Mouse (Mus musculus) liver, embryonic 15.5 days (tissue): ENCODE results near the gene Parp2. TPM values are rescaled to one million over a fixed set of nuclear protein-coding genes. Genes with fewer than 3 reads are reported as not detected.

Experiments used
- ATAC-seq: fragments of 200-750 bp; cut with Nextera tagmentation; 2 replicates; pipeline ENCODE4 v1.8.0; 2017; ENCODE audit warnings: moderate number of reproducible peaks, mild to moderate bottlenecking, moderate library complexity; ENCODE audit not compliant: insufficient read depth
- H3K27ac ChIP-seq: fragments of 300-500 bp; sonication (generic); replicated peaks from 2 replicates; pipeline ENCODE4 v1.5.1; 2015; ENCODE audit warnings: mild to moderate bottlenecking, inconsistent platforms
- H3K27me3 ChIP-seq: fragments of 300-500 bp; sonication (generic); 2 replicates; pipeline ENCODE4 v1.6.1; 2015; ENCODE audit warnings: mild to moderate bottlenecking, inconsistent platforms
- H3K36me3 ChIP-seq: fragments of 300-500 bp; sonication (generic); replicated peaks from 2 replicates; pipeline ENCODE4 v1.6.1; 2015; ENCODE audit warnings: moderate library complexity, mild to moderate bottlenecking, inconsistent platforms
- H3K4me1 ChIP-seq: fragments of 300-500 bp; sonication (generic); replicated peaks from 2 replicates; pipeline ENCODE4 v1.6.1; 2015; ENCODE audit warnings: inconsistent platforms
- H3K4me2 ChIP-seq: fragments of 300-500 bp; sonication (generic); 2 replicates; pipeline ENCODE4 v1.6.1; 2015; ENCODE audit warnings: moderate library complexity, mild to moderate bottlenecking, inconsistent platforms
- H3K4me3 ChIP-seq: fragments of 300-500 bp; sonication (generic); replicated peaks from 2 replicates; pipeline ENCODE4 v1.5.1; 2015; ENCODE audit warnings: mild to moderate bottlenecking, inconsistent platforms
- H3K9ac ChIP-seq: fragments of 300-500 bp; sonication (generic); 2 replicates; pipeline ENCODE4 v1.6.1; 2015; ENCODE audit warnings: moderate library complexity, mild to moderate bottlenecking, inconsistent platforms
- H3K9me3 ChIP-seq: fragments of 300-500 bp; sonication (generic); replicated peaks from 2 replicates; pipeline ENCODE4 v1.6.1; 2016; ENCODE audit warnings: inconsistent platforms
- WGBS: fragments of 180-500 bp; shearing (Covaris S2); methylation state at CpG from one replicate; pipeline ENCODE4 v1.1.7; 2015; ENCODE audit warnings: mixed read lengths; ENCODE audit not compliant: insufficient replicate concordance; 5-methylcytosine and 5-hydroxymethylcytosine counted together
- polyA plus RNA-seq: library from polyadenylated mRNA; unstranded; fragments of >200 nt; fragmentation: Nextera tagmentation; extraction: Ambion mirVana; gene quantifications from 2 replicates; pipeline ENCODE4 v1.2.1, GENCODE M21; 2015

Parp2 gene
- 25.7 and 28.0 TPM in 2 replicates for polyA plus RNA-seq

DNA sequence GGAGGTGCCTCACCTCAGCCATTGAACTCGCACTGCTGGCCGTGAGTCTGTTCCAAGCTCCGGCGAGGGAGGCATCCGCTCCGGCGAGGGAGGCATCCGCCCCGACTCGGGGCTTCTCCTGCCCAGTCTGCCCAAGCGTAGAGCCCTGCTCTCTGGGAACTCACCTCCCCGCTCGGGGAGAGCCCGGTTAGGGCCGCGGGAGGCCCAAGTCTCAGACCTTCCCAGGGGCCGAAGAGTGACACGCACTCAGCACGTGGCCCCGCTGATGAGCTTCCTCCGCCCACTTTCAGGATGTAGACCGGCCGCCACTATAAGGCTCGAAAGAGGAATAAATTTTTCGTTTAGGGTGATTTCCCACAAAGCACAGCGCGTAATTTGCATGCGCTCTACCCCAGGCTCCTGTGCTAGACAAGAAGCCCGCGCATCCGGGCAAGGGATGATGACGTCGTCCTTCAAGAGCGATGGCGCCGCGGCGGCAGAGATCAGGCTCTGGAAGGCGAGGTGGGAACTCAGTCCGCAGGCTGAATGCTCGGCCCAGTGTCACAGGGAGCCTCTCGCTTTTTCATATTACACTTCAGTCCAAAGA, at the start of gene Parp2, which contains the start of gene Ccnb1ip1:
Gene Parp2 (plus strand): TSS at position 355 of the 586 bp plus-strand sequence.
Gene Ccnb1ip1 (minus strand): TSS at position 246 of the 586 bp plus-strand sequence.
- Histone ChIP-seq H3K27me3 (no peaks in the 10 kb centered on the region), H3K9me3 (no peaks in the 10 kb centered on the region), H3K4me3 (peak within 1 kb of the TSS; percentile 65), H3K27ac (peak within 1 kb of the TSS; percentile 90), H3K36me3 (peaks cover 19% of the 10 kb centered on the region), H3K4me1 (peaks cover 18% of the 10 kb centered on the region), H3K4me2 (peak within 1 kb of the TSS; percentile 82), H3K9ac (peak within 1 kb of the TSS; percentile 69)
- ATAC-seq: peak; percentile 100
- under 1% methylated on average over 42 of the region's 42 CpGs for WGBS

DNA sequence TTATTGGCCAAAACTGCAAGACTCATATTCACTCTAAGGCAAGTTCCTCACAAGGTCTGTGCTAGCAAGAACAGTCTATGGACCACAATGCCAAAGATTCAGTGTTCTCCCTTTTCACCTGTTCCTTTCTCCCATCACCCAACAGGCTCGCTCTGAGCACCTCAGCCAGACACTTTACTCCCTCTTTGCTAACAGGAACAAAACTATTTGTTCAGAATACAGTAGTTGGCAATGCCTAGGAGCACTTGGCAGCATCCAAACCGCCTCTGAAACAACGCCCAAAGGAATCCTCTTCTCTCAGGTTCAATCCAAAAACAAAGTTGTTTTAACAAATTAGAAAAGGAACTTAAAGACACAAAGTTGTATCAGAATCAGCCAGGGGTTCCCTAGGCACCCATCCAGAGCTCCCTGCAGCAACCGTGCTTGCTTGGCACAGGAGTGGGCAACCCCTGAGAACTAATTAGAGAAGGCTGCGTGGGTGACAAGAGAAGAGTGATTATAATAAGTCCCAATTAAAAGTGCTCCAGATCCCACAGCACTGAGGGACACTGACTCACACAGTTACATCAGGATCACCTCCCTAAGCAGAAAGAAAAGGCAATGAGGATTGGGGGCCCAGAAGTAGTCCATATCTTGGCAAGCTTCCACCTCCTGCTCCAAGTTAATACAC, 49.1 kb upstream of the Parp2 start:
- no peak overlapping the region for H3K9ac ChIP-seq

DNA sequence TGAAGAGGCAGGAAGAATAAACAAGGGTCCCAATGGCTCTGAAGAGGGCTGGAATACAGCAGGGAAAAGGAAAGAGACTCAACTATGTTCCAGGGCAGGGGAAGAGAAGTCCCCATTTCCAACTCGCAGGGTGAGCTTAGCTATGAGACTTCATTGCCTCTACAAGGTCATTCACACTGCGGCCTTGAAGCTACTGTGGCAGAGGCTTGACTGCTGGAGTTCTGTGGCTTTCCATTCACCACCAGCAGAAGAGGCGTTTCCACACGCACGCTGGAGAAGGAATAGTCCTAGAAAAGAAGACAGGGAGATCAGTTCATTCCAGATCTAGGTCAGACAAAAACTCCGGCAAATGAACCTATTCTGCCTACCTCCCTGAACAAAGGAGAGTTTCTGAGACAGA, 41.9 kb upstream of the Parp2 start:
- no peaks in the 10 kb centered on the region for H3K9me3 ChIP-seq
- H3K27me3 ChIP-seq: no peaks in the 10 kb centered on the region
- ATAC-seq: no peak
- no peak overlapping the region for H3K4me2 ChIP-seq
- H3K36me3 ChIP-seq: peaks cover 33% of the 10 kb centered on the region
- no peak overlapping the region for H3K4me3 ChIP-seq
- 81% methylated on average over 6 of the region's 6 CpGs for WGBS
- H3K27ac ChIP-seq: no peak overlapping the region
- no peak overlapping the region for H3K9ac ChIP-seq
- no peaks in the 10 kb centered on the region for H3K4me1 ChIP-seq

More for the DNA sequence above, 49.1 kb upstream of the Parp2 start:
- H3K4me1 ChIP-seq: no peaks in the 10 kb centered on the region
- H3K27ac ChIP-seq: no peak overlapping the region
- H3K4me3 ChIP-seq: no peak overlapping the region
- WGBS: 51% methylated on average over 5 of the region's 5 CpGs
- no peak for ATAC-seq
- no peak overlapping the region for H3K4me2 ChIP-seq
- H3K36me3 ChIP-seq: no peaks in the 10 kb centered on the region
- H3K9me3 ChIP-seq: no peaks in the 10 kb centered on the region
- no peaks in the 10 kb centered on the region for H3K27me3 ChIP-seq

DNA sequence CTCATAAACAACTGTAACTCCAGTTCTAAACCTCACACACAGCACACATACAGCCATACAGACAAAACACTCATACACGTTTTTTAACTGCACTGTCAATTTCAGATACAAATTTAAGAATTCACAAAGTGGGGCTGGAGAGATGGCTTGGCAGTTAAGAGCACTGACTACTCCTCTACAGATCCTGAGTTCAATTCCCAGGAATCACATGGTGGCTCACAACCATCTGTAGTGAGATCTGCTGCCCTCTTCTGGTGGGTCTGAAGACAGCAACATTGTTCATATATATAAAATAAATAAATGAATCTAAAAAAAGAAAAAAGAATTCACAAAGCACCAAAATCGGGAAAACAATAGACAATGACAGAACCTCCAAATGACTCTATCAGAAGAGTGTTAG, 36.3 kb upstream of the Parp2 start:
- H3K36me3 ChIP-seq: peaks cover 50% of the 10 kb centered on the region
- H3K4me1 ChIP-seq: no peaks in the 10 kb centered on the region
- no peaks in the 10 kb centered on the region for H3K9me3 ChIP-seq
- no peak for ATAC-seq
- H3K9ac ChIP-seq: no peak overlapping the region
- 53% methylated on average over 2 of the region's 2 CpGs for WGBS
- H3K27ac ChIP-seq: no peak overlapping the region
- no peaks in the 10 kb centered on the region for H3K27me3 ChIP-seq
- H3K4me3 ChIP-seq: no peak overlapping the region
- H3K4me2 ChIP-seq: no peak overlapping the region

DNA sequence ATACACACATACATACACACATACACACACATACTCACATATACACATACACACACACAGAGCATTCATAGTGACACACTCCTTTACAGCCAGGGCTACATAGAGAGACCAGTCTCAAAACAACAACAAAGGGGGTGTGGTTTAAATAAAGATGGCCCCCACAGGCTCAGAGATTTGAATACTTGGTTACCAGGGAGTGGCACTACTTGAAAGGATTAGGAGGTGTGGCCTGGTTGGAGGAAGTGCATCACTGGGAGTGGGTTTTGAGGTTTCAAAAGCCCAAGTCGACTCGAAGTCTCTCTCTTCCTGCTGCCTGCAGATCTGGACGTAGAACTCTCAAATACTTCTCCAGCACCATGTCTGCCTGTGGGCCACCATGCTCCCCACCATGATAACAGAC, 25.5 kb upstream of the Parp2 start:
- Histone ChIP-seq H3K36me3 (peaks cover 14% of the 10 kb centered on the region), H3K9ac (no peak overlapping the region), H3K4me2 (no peak overlapping the region), H3K27me3 (no peaks in the 10 kb centered on the region), H3K9me3 (no peaks in the 10 kb centered on the region), H3K4me1 (peaks cover 10% of the 10 kb centered on the region), H3K4me3 (no peak overlapping the region), H3K27ac (no peak overlapping the region)
- WGBS: 62% methylated on average over 3 of the region's 3 CpGs
- no peak for ATAC-seq

DNA sequence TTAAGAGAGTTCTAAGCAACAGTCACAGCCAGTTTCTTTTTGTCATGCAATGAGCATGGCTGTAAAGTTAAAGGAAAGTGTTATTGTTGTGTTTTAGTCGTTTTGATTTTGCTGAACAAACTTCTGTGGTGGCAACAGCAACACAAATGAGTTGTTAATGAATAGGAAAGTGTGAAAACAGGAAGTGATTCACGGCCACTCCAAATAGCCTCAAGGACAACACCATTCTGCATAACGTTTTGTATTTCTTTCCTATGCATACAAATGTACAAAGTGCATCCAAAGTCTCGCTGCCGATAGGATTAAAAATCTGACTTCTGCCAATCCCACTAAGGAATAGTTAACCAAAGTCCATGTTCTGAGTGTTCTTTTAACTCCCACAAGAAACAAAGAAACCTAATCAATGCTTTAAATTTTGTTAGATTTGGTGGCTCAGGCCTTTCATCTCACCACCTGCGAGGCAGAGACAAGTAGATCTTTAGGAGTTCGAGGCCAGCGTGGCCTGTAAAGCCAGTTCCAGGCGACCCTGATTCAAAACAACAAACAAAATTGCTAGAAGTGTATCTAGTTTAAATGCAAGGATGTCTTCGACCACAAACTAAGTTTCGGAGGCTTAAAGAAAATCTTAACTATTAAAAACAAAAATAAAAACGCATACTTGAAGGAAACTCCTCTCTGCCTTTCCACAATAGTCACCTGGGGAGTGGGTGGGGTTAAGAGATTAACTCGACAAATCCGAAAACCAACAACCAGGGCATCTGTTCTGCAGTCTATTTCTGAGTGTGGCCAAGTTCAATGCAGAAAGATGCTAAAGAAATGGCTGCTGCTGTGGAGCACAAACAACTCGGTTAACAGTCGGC, 23.0 kb upstream of the Parp2 start:
- peak; percentile 53; the same call in 1 of the 2 replicates for ATAC-seq
- Histone ChIP-seq H3K4me2 (peak overlapping the region; percentile 74), H3K27me3 (no peaks in the 10 kb centered on the region), H3K27ac (no peak overlapping the region; the same call in 1 of the 2 replicates), H3K9ac (peak overlapping the region; percentile 76), H3K36me3 (peaks cover 6% of the 10 kb centered on the region), H3K9me3 (no peaks in the 10 kb centered on the region), H3K4me1 (peaks cover 10% of the 10 kb centered on the region), H3K4me3 (peak overlapping the region; percentile 90)
- 15% methylated on average over 16 of the region's 16 CpGs for WGBS

DNA sequence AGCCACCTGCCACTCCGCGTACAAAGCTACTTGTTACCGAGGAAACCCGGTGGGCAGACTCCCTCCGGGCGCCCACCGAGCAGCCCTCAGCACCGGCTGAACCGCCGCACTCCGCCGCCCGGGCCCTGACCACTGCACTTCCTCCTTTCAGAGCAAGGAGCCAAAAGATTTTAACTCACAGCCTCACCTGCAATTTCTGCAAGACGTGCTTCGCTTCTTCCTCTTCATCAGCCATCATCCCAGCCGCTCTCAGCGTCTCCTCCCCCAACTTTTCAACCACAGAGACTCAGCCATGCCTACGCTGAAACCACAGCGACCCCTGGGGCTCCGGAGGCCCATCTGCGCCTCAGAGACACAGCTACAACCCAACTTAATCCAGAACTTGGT, 22.4 kb upstream of the Parp2 start, which contains the start of gene Ttc5:
Gene Ttc5 (minus strand): TSS at position 269 of the 387 bp plus-strand sequence.
- under 1% methylated on average over 21 of the region's 21 CpGs for WGBS
- Histone ChIP-seq H3K27me3 (no peaks in the 10 kb centered on the region), H3K9ac (peak within 1 kb of the TSS; percentile 76), H3K4me2 (peak within 1 kb of the TSS; percentile 74), H3K4me3 (peak within 1 kb of the TSS; percentile 90), H3K36me3 (peaks cover 6% of the 10 kb centered on the region), H3K27ac (no peak within 1 kb of the TSS; the same call in 1 of the 2 replicates), H3K9me3 (no peaks in the 10 kb centered on the region), H3K4me1 (peaks cover 10% of the 10 kb centered on the region)
- peak; percentile 92 for ATAC-seq

DNA sequence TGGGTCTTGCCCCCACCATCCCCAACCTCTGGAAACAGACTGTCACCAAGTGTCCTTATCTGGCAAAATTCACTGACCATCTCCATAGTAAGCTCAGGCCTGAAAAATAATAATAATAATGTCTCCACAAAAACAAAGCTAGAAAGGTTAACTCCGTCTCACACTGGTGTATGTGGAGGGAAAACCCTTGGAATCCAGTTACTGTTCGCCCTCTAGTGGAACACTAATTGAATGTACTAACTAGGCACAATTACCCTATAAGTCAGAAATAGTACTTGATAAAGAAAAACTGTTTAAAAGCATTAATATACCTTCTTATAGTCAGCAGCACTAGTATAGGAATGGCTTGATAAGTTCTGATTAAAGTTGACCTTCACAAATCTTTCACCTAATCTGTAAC, 19.5 kb upstream of the Parp2 start:
- Histone ChIP-seq H3K27ac (no peak overlapping the region), H3K9me3 (no peaks in the 10 kb centered on the region), H3K4me3 (no peak overlapping the region), H3K27me3 (no peaks in the 10 kb centered on the region), H3K4me2 (no peak overlapping the region), H3K4me1 (peaks cover 10% of the 10 kb centered on the region), H3K9ac (no peak overlapping the region), H3K36me3 (no peaks in the 10 kb centered on the region)
- no peak for ATAC-seq
- 18% methylated on average over 2 of the region's 2 CpGs for WGBS

DNA sequence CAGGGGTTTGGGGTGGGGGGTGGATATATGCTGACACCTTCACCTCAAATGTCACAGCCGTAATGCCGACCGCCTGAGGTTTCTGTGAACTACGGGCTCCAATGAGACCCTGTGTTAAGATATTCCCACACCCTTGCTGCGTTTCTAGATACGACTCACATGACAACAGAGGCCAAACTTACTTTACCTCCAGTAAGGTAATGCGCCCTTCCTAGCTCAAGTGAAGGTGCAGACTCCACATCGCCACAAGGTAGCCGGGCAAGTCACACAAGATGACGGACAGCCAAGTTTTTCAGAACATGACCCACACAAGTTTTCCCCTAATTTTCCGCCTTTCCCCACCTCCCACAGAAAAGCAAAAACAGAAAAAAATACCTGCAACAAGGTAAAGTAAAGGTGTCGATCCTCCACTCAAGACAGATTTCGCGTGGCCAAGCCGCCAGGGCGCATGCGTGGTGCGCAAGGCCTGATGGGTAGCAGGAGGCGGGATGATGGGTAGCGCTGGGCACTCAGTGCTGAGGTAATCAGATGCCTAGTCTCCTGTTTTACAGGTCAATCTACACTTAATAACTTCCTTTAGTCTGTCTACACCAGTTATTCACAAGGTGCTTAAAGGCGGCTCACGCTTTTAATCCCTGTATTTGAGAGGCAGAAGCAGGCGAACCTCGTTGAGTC, 12.2 kb upstream of the Parp2 start:
- no peak for ATAC-seq
- Histone ChIP-seq H3K9me3 (no peaks in the 10 kb centered on the region), H3K4me1 (no peaks in the 10 kb centered on the region; the same call in 1 of the 2 replicates), H3K27ac (no peak overlapping the region), H3K4me3 (no peak overlapping the region), H3K4me2 (no peak overlapping the region), H3K9ac (no peak overlapping the region), H3K27me3 (no peaks in the 10 kb centered on the region), H3K36me3 (no peaks in the 10 kb centered on the region)
- 82% methylated on average over 24 of the region's 24 CpGs for WGBS

DNA sequence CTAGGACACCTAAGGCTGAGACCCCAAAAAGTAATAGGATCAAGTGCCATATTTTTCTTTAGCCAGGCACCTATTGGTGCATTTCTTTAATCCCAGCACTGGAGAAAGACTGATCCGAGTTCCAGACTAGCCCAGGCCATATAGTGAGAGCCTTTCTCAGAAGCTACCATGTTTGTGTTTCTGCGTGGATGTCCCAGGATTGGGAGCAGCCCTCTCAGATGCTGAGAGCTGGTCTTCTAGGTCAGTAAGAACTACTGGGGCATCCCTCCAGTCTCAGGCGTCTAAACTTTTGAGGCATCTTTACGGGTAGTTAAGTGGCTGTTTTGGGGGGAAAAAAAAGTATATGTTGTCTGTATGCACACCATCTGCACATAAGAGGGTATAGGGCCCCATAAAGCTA, 11.7 kb upstream of the Parp2 start:
- Histone ChIP-seq H3K27ac (no peak overlapping the region), H3K4me3 (no peak overlapping the region), H3K4me2 (no peak overlapping the region), H3K9ac (no peak overlapping the region), H3K4me1 (no peaks in the 10 kb centered on the region; the same call in 1 of the 2 replicates), H3K36me3 (no peaks in the 10 kb centered on the region), H3K9me3 (no peaks in the 10 kb centered on the region), H3K27me3 (no peaks in the 10 kb centered on the region)
- no peak for ATAC-seq
- WGBS: 67% methylated on average over 4 of the region's 4 CpGs
